Mouse (Mus musculus) retina, adult 2 months (tissue): ENCODE results near the gene Prkd2.

ENCODE experiments used
- DNase-seq: peaks from one replicate; pipeline ENCODE4 v3.0.0-alpha.2; 2012; ENCODE audit warnings: low read depth, low spot score

Prkd2 gene

DNA sequence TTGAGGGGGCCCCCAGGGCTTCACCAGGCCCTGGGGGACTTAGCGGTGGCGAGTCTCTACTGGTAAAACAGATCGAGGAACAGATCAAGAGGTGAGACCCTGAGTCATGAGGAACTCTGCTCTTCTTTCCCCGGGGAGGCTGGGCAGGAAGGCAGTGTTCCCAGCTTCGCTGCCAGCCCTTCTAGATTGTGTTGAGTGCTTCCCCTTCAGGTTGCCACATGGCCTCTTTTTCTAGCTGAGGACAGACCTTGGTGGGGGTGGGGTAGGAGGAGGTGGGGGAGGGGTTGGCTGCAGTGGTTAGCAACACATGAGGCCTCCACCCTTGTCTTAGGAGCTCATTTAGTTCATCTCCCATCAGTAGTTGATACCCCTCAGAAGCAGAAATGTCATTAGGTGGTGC is 16.1 kb upstream of the Prkd2 start:
- no peak for DNase-seq

DNA sequence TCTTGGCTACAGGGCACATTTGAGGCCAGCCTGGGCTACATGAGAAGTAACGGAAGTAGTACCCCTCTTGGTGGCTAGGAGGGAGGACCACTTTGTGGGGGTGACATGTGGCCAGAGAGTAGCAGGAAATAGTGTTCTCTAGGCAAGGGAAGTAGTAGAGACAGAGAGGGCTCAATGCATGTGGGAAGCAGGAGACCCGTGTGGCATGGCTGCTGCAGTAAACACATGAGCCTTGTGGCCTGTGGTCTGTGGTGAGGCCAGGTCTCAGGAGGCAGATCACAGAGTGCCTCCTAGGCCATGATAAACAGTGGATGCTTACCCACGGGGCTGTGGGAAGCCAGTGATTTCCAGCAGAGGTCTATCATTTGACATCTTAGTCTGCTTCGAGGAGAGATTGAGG is 15.4 kb upstream of the Prkd2 start:
- no peak for DNase-seq

DNA sequence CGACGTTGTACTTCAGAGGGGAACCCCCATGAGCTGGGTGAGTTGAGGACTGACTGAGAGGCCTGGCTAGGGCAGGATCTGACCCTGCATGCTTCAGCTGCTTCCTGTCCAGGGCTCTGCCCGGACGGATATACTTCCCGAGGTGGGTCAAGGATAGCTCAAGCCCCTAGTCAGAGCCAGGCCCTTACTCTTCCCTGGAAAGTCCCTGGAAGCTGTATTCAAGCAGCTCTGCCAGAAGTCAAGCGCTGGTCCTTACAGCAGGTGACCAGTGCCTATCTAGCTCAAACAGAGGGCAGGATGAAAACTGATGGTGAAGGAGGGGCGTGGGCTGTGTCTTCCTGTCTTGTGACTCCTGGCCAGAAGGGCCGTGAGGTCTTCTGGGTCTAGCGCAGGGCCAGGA is 12.3 kb upstream of the Prkd2 start:
- no peak for DNase-seq

DNA sequence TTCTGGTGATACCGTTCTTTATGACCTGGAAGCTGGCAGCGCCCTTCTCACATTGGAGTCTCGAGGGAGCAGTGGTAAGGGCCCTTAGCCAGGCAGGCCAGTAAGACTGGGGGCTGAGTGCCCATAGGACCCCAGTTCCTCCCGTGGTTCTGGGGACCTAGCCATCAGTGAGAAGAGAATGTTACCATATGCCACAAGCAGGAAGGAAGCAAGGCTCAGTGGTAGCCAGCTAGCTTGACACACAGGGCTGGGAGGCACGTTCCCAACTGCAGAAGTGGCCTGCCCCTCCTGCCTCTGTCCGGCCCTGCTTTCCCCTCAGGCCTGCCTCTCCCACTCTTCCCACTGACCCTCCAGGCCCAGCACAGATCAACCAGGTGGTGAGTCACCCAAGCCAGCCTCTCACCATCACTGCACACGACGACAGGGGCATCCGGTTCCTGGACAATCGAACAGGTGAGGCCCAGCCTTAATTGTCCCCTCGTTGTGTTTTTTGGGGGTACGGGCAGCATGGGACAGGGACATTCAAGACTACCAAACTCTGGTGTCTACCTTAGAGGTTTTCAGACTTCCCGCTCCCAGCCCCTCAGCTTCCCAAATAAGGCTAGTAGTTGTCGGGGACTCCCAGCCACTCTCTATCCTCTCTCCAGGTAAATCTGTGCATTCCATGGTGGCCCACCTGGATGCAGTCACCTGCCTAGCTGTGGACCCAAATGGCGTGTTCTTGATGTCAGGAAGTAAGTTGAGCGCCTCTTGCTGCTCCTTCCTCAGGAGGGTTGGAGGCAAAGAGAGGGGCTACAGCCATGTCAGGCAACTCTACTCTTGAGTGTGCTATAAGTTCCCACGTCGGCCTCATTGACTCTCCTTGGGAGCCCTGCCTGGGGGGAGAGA is 4.5 kb upstream of the Prkd2 start:
- no peak for DNase-seq

DNA sequence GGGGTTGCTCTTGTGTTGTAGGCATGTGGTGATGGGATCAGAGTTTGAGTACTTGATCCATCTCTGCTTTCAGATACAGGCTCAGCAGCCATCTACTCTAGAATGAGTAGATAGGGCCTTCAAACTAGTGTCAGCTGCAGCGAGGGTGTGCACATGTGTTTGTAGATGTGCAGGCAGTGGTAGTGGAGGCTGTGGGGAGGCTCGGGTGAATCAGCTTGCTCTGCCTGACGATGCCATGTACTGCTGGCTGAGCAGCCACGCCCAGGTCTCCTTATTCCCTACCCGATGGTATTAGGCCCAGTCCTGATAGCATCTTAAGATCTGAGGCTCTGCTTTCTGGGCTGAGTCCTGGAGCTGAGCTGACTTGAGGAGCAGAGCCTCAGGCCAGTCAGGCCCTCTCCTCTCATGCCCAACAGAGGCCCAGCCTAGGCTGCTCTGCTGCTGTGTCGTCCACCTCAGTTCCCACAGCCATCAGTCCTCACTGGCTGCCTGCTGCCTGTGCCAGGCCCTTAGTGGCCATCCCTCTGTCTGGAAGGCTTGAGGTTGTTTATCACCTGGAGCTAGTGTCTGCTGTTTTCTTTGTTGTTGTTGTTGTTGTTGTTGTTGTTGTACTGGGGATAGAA is 3.8 kb upstream of the Prkd2 start:
- no peak for DNase-seq

DNA sequence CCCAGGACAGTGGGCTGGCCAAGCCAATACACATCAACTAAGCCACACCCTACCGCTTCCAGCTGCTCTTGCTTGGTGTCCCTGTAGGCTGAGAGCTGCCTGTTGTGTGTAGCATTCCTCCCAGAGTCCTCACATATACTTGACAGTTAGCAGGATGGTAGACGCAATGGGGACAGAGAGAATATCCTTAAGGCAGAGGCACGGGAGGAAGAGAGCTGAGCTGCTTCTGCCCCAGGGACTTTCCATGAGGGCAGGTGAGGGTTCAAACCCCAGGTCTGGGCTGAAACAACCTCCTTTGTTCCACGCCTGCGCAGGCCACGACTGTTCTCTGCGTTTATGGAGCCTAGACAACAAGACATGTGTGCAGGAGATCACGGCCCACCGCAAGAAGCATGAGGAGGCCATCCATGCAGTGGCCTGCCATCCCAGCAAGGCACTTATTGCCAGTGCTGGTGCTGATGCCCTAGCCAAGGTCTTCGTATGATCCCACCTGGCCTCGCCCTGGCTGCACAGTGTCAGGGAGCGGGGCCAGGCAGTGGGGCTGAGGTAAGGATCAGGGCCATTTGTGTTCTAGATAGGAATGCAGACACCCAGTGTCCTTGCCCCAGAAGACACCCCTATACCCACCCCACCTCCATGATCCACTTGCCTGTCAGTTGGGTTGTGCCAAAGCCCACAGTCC is 3.1 kb upstream of the Prkd2 start:
- no peak for DNase-seq

DNA sequence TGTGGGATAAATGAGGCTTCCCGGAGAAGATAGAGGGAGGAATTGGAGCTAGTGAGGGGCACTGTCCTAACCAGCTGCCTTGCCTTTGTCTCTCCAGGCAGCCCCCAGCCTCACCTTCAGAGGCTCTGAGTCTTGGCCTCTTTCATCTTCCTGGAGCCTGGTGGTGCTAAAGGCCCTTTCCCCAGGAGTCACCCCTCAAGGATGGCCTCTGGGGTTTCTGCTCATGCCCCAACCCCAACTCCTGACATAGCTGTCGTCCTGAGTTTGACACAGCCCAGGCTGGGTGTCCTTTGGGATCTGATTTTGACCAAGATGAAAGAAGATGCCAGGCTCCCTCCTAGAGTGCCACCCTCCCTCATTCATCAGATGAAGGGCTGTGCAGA is 2.6 kb upstream of the Prkd2 start:
- no peak for DNase-seq

DNA sequence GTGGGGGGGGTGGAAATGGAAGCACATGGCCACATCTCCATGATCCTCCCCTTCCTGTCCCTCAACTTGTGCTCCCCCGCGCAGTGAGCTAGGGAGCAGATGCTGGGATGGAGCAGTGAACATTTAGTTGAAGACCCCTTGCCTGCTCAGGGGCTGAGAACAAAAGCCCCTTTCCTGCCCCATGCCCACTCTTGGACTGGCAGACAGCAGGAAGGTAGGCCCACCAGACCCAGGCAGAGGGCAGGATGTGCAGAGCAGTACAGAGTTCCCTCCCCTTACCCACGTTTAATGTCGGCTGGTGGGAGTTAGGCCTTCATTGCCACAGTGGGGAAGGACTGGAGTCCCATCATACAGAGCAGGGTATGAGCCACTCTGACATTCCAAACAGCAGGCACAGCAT is 1.6 kb upstream of the Prkd2 start:
- DNase-seq, result no peak

DNA sequence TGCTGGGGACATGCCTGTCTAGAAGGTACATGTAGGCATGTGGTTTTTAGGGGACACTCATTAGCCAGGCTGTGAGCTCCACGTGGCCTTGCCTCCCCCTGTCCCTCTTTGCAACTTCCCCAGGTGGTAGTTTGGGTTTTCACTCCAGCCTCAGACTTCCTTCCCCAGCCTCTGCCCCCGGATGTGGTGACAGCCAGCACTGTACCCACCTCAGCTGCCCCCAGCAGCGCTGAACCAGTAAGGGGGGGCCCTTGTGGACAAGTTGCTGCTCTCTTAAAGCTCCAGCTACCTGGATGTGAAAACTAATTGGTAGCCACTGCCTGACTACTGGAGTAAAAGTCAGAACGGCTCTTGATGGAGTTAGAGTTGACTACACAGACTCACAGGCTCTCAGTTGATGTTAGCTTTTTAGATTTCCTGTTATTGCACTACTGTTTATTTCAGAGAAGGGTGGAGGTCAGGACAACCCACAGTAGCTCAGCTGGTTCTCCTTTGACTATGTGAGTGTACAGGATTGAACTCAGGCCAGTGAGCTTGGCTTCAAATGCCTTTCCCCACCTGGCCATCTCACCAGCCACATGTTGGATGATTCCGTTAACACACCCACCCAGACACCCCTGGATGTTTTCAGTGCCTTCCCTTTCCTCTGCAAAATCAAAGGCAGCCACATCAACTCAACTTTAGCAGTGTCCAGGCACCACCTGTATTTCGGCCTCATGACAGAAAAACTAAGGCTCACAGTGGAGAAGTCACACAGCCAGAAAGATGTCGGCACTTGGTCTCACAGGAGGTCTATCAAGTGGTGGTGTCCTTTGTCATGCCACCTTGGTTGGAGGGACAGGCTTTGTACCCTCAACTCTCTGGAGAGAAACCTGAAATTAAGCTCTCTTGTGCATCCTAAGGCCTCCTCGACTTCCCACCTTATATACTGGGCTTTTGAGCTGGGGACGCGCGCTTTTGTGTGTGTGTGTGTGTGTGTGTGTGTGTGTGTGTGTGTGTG is 841 bp upstream of the Prkd2 start:
- DNase-seq, result no peak

DNA sequence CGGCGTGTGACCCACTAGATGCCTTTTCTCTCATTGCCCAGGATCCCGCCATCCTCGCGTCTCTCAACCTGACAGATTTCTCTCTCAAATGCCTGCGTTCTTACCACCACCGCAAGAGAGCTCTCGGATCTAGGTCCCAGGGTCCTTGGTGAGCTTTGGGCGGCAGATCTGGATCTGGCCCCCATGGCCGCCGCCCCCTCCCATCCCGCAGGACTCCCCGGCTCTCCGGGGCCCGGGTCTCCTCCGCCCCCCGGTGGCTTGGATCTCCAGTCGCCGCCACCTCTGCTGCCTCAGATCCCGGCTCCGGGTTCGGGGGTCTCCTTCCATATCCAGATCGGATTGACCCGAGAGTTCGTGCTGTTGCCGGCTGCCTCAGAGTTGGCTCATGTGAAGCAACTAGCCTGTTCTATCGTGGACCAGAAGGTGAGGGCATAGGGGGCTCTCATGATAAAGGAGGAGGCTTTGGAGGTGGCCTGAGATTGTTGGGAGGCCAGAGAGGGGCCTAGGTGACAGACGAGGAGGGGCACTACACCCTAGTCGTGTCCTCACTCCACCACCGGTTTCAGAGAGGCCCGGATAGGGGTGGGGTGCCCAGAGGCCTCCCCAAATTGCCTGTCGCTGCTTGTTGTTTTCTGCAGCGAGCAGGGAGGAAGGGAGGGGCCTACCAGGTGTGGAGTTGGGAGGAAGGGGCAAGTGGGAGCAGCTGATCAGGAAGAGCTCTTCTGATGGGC is 904 bp downstream of the Prkd2 start:
- DNase-seq, result no peak

DNA sequence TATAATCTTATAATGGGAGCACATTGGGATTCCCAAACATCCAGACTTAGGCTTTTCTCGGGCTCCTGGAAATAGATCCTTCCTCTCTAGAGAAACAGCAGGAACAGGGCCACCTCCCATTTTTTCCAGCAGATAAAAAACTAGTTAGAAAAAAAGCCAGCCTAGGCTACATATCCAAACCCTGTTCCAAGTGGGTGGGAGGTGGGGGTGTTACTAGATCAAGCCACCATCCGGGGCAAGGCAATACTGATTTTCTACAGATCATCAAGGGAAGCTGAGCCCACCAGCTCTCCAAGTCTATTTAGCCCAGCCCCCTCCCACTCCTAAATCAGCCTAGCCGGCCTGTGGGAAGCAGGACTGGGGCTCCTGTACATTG is 2.0 kb downstream of the Prkd2 start:
- DNase-seq, result no peak

DNA sequence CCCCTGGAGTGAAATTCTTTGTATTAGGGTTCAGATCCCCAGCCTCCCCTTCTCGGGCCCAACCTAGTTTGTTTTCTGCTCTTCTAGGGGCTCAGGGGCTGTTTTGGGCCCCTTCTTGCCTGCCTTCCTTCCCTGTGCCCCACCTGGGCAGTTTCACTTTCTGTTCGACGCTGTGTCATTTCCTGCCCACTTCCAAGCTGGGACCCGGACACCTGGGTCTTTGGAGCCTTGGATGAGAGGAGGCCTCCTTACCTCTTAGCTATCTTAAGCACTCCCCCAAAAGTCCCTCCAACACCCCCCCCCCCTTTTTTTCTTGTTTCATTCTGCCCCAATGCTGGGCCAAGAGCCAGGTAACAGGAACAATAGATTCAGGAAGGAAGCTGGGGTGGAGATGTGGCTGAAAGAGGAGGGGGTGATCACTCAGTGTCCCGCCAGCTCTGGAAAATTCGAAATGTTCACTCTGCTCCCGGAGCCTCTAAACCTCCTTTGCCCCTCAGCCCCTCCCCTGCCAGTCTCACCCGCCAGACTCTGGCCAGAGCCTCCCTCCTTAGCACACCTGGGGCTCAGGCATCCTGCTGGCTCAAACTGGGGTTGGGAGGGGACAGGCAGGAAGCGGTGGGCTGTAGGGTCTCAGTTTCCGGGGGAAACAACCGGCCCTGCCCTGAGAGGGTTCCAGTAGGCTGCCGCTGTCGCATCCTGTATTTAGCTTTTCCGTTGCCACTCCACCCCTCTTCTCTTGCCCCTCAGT is 2.5 kb downstream of the Prkd2 start:
- no peak for DNase-seq

DNA sequence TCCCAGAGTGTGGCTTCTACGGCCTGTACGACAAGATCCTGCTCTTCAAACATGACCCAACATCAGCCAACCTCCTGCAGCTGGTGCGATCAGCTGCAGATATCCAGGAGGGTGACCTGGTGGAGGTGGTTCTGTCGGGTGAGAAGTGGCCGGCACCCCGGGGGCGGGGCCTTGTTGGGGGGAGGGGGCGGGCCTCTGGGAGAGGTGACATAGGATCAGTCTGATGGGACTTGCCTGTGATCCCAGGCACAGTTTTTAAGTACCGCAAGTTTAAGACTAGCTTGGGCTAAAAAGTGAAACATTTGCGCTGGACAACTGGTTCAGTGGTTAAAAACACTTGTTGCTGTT is 3.1 kb downstream of the Prkd2 start:
- DNase-seq, result no peak

DNA sequence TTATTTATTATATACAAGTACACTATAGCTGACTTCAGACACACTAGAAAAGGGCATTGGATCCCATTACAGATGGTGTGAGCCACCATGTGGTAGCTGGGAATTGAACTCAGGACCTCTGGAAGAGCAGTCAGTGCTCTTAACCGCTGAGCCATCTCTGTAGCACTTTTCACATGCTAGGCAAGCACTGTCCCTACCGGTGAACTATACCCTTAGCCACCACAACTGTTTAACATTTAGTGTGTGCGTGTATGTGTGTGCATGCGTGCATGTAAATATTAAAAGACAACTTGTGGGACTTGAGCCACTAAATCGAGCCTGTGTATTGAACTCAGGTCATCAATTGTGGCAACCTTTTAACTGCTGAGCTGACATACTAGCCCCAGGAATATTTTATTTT is 4.1 kb downstream of the Prkd2 start:
- DNase-seq, result no peak

DNA sequence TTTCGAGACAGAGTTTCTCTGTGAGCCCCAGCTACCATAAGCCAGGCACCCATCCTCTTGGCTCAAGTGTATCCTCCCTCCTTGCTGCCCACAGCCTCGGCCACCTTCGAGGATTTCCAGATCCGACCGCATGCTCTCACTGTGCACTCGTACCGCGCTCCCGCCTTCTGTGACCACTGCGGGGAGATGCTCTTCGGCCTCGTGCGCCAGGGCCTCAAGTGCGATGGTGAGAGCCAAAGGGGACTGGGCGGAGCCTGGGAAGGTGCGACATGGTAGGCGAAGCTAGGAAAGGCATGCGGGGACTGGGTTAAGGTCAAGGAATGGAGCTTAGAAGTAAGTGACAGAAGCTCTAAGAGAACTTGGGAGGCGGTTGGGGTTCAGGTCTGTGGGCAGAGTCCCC is 4.8 kb downstream of the Prkd2 start:
- DNase-seq, result no peak

DNA sequence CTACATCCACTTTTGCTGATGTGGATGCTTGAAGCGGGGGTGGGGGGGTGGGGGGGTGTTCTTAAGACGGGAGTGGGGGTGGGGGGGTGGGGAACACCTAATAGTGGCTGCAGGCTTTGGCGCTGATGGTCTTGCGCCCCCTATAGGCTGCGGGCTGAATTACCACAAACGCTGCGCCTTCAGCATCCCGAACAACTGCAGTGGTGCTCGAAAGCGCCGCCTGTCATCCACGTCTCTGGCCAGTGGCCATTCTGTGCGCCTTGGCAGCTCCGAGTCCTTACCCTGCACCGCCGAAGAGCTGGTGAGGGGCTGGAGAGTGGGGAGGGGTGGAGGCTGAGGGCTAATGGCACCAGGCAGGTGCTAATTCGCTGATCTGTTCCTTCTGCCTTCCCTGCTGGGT is 5.9 kb downstream of the Prkd2 start:
- DNase-seq, result no peak

DNA sequence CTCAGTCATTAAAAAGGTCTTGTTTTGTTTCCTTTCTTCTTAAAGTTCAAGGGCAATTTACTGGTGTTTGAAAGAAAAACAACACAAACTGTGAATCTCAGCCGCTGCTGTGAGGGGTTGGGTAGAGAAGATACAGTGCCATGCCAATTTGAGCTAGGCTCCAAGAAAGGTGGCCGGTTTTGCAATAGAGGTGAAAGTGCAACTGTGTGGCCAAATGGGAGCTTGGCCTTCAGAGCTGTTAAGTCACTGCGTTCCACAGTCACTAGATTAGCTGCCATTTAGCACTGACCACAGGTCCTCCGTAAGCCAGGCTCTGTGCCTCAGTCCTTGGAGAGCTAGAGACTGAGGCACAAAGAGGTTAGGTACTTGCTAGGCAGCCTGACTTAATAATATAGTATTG is 8.9 kb downstream of the Prkd2 start:
- no peak for DNase-seq

DNA sequence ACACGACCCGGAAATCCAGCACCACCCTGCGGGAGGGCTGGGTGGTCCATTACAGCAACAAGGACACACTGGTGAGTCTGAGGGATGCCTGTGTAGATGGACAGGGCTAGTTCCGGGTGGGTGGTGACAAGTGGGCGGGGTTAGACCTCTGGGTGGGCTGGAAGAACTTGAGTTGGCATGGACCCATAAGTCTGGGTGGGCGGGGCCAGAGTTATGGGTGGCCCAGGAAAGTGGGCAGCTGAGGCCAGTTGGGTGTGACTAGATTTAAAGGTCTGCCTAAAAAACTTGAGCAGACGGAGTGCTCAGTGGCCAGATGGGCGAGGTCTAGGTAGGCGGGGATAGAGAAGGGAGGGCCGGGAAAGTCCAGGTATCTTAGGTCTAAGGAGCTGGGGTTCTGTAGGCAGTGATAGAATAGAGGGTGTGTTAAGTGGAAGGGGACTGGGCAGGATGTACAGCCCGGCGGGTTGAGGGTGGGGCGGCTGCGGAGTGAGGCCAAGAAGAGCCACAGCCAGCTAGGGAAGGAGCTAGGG is 10.7 kb downstream of the Prkd2 start:
- DNase-seq, result no peak

DNA sequence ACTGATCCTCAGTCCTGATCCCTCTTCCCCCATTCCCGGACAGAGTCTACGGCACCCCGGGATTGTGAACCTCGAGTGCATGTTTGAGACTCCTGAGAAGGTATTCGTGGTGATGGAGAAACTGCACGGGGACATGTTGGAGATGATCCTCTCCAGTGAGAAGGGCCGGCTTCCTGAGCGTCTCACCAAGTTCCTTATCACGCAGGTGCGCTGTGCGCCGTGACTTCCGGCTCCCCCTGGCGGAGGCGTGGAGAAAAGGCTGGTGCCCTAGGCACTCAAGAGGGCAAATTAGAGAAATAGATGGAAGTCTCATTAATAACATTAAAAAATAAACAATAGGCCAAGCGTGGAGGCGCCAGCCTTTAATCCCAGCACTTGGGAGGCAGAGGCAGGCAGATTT is 15.6 kb downstream of the Prkd2 start:
- DNase-seq, result no peak
